Mouse (Mus musculus): ENCODE results near the gene Snrpc.

Snrpc gene

GRCm38 (mm10) chr17:27866737-27867136 is 28.8 kb downstream of the Snrpc start:
- no peak for DNase-seq

GRCm38 (mm10) chr17:27871851-27872250 is 33.9 kb downstream of the Snrpc start:
- no peak for DNase-seq

- DNase-seq = no peak
These were observed 35.6 kb downstream of the Snrpc start for GRCm38 (mm10) chr17:27873583-27873982.

GRCm38 (mm10) chr17:27874510-27874909 is 36.6 kb downstream of the Snrpc start:
- no peak for DNase-seq

- no peak for DNase-seq
These were observed 43.6 kb downstream of the Snrpc start for GRCm38 (mm10) chr17:27881518-27881917.

- no peak for DNase-seq
These were observed 45.2 kb downstream of the Snrpc start for GRCm38 (mm10) chr17:27883129-27883528.

- no peak for DNase-seq
These were observed 46.0 kb downstream of the Snrpc start for GRCm38 (mm10) chr17:27883994-27884393.

GRCm38 (mm10) chr17:27886499-27887210 is 48.7 kb downstream of the Snrpc start:
- no peak for DNase-seq

Data from kidney, adult 11 months (tissue).